Mouse (Mus musculus): Measurements from ENCODE around the gene Tspan6.

Gene Tspan6

GRCm38 (mm10) chrX:133850680-133851079 lies 47.5 kb downstream of the Tspan6 start, which contains the start of gene Tnmd:
TSS of gene Tnmd (plus strand) at chrX:133850980.
- H3K36me3 ChIP-seq (ENCODE audit: control insufficient read depth, insufficient read depth, low read length, poor library complexity, severe bottlenecking), result no peaks in the 10 kb centered on the region
- H3K27me3 ChIP-seq (ENCODE audit: control insufficient read depth, insufficient read depth, low read length, poor library complexity, severe bottlenecking), result no peaks in the 10 kb centered on the region
- no peak for DNase-seq (ENCODE audit: low read depth, low spot score)
